Mouse (Mus musculus) Patski (cell line): ENCODE results near the gene Galnt18. TPM values are rescaled to one million over a fixed set of nuclear protein-coding genes. Genes with fewer than 3 reads are reported as not detected.

ENCODE experiments used
- ATAC-seq: fragments of 100-300 bp; one replicate; pipeline ENCODE4 v1.8.0; 2021
- CTCF ChIA-PET: fragments of 350-600 bp; sonication (Branson Sonifier 250); formaldehyde crosslinking; loops from one replicate; lab custom pipeline; 2022; ENCODE audit warnings: inconsistent platforms; lab: Charles Lee
- POLR2A ChIA-PET: fragments of 350-600 bp; sonication (Branson Sonifier 250); formaldehyde crosslinking; loops from one replicate; lab custom pipeline; 2022; ENCODE audit warnings: antibody characterized with exemption, inconsistent platforms; lab: Charles Lee
- DNase-seq: peaks from one replicate; pipeline ENCODE4 v3.0.0-alpha.2; 2011; ENCODE audit warnings: low read depth, low spot score
- H3K27me3 ChIP-seq: fragments of 371-371 bp; one replicate; pipeline ENCODE4 v1.5.1; 2021
- CTCF ChIP-seq: fragments of 100-300 bp; IDR thresholded peaks from one replicate; pipeline ENCODE4 v1.5.1; 2021
- in situ Hi-C: fragments of 300-500 bp; cut with MboI; formaldehyde crosslinking; loops from 3 replicates; pipeline ENCODE4 v1.11.1; 2018; ENCODE audit warnings: low pct_unique_long_range_greater_than_20kb, mixed read lengths
- polyA plus RNA-seq: library from polyadenylated mRNA; unstranded; gene quantifications from one replicate; pipeline ENCODE4 v1.2.3, GENCODE M21; 2021

Galnt18 gene
- polyA plus RNA-seq, 1 experiment from 2014 or later = 6.1 TPM

GRCm38 (mm10) chr7:111486811-111487333 lies 292.9 kb downstream of the Galnt18 start:
- in situ Hi-C loops = no loop called here
- ATAC-seq (no peak), DNase-seq (no peak)
- no peaks in the 10 kb centered on the region for H3K27me3 ChIP-seq
- POLR2A ChIA-PET = no interaction called here
- TF ChIP-seq CTCF = no peak
- CTCF ChIA-PET = interaction anchor here (0.9 kb wide), 1 partner anchor 42 kb away, joined by 3 read pairs; no protein-coding TSS in a partner anchor

GRCm38 (mm10) chr7:111483896-111484295 lies 295.9 kb downstream of the Galnt18 start:
- DNase-seq (no peak), ATAC-seq (no peak)
- no peaks in the 10 kb centered on the region for H3K27me3 ChIP-seq
- no peak for TF ChIP-seq CTCF
- ChIA-PET POLR2A (no interaction called here), CTCF (no interaction called here)
- in situ Hi-C loops = no loop called here

GRCm38 (mm10) chr7:111483321-111483720 lies 296.5 kb downstream of the Galnt18 start:
- POLR2A ChIA-PET = no interaction called here
- CTCF ChIA-PET = no interaction called here
- in situ Hi-C loops = no loop called here
- ATAC-seq (no peak), DNase-seq (no peak)
- H3K27me3 ChIP-seq = no peaks in the 10 kb centered on the region
- no peak for TF ChIP-seq CTCF

GRCm38 (mm10) chr7:111467715-111468114 lies 312.1 kb downstream of the Galnt18 start:
- no peak for ATAC-seq
- ChIA-PET POLR2A (no interaction called here), CTCF (no interaction called here)
- no peak for TF ChIP-seq CTCF
- no peaks in the 10 kb centered on the region for H3K27me3 ChIP-seq
- in situ Hi-C loops = no loop called here
- no peak for DNase-seq

GRCm38 (mm10) chr7:111466720-111467119 lies 313.1 kb downstream of the Galnt18 start:
- no peak for ATAC-seq
- TF ChIP-seq CTCF = no peak
- no peaks in the 10 kb centered on the region for H3K27me3 ChIP-seq
- CTCF ChIA-PET = no interaction called here
- in situ Hi-C loops = no loop called here
- no peak for DNase-seq
- POLR2A ChIA-PET = no interaction called here

- in situ Hi-C loops = no loop called here
- DNase-seq (no peak), ATAC-seq (no peak)
- no peaks in the 10 kb centered on the region for H3K27me3 ChIP-seq
- TF ChIP-seq CTCF = no peak
- POLR2A ChIA-PET = interaction anchor here (0.6 kb wide), 1 partner anchor 533 kb away, joined by 3 read pairs; no protein-coding TSS in a partner anchor
- CTCF ChIA-PET = no interaction called here
These were observed 313.7 kb downstream of the Galnt18 start for GRCm38 (mm10) chr7:111466121-111466520.

GRCm38 (mm10) chr7:111459716-111460115 lies 320.1 kb downstream of the Galnt18 start:
- ChIA-PET POLR2A (no interaction called here), CTCF (no interaction called here)
- TF ChIP-seq CTCF = peak; percentile 22
- ATAC-seq (no peak), DNase-seq (no peak)
- in situ Hi-C loops = no loop called here
- no peaks in the 10 kb centered on the region for H3K27me3 ChIP-seq

GRCm38 (mm10) chr7:111456007-111456406 lies 323.8 kb downstream of the Galnt18 start:
- in situ Hi-C loops = no loop called here
- no peaks in the 10 kb centered on the region for H3K27me3 ChIP-seq

GRCm38 (mm10) chr7:111455541-111455940 lies 324.2 kb downstream of the Galnt18 start:
- ChIA-PET CTCF (interaction anchor here (1.7 kb wide), 1 partner anchor 13 kb away, joined by 3 read pairs; no protein-coding TSS in a partner anchor), POLR2A (no interaction called here)
- in situ Hi-C loops = no loop called here
- H3K27me3 ChIP-seq = no peaks in the 10 kb centered on the region
- no peak for DNase-seq
- TF ChIP-seq CTCF = no peak
- ATAC-seq = no peak

More at GRCm38 (mm10) chr7:111456007-111456406, 323.8 kb downstream of the Galnt18 start:
- ChIA-PET POLR2A (no interaction called here), CTCF (interaction anchor here (0.6 to 1.7 kb wide), 2 partner anchors 14 to 98 kb away, joined by 3 read pairs; no protein-coding TSS in a partner anchor)
- DNase-seq = no peak
- TF ChIP-seq CTCF = no peak
- no peak for ATAC-seq

- CTCF ChIA-PET = interaction anchor here (1.3 to 1.9 kb wide), 2 partner anchors 9 to 22 kb away, joined by 3 to 5 read pairs; no protein-coding TSS in a partner anchor
- DNase-seq = no peak
- POLR2A ChIA-PET = interaction anchor here (0.5 to 0.6 kb wide), 2 partner anchors 183 to 601 kb away, joined by 3 to 4 read pairs; no protein-coding TSS in a partner anchor
- TF ChIP-seq CTCF = no peak
- no peak for ATAC-seq
- in situ Hi-C loops = no loop called here
- no peaks in the 10 kb centered on the region for H3K27me3 ChIP-seq
These were observed 327.8 kb downstream of the Galnt18 start for GRCm38 (mm10) chr7:111452000-111452399.

- CTCF ChIA-PET = interaction anchor here (1.9 kb wide), 1 partner anchor 23 kb away, joined by 5 read pairs; no protein-coding TSS in a partner anchor
- in situ Hi-C loops = no loop called here
- ATAC-seq (no peak), DNase-seq (no peak)
- H3K27me3 ChIP-seq = no peaks in the 10 kb centered on the region
- POLR2A ChIA-PET = no interaction called here
- TF ChIP-seq CTCF = no peak
These were observed 329.3 kb downstream of the Galnt18 start for GRCm38 (mm10) chr7:111450286-111451095.
